Mouse (Mus musculus): ENCODE results near the gene Iqsec1. TPM values are rescaled to one million over a fixed set of nuclear protein-coding genes. Genes with fewer than 3 reads are reported as not detected.
A peak's percentile ranks its signal among the peaks of the same experiment; 100 is the strongest.

The Iqsec1 gene
- polyA plus RNA-seq, 1 experiment from 2014 or later: 30.1 TPM

DNA sequence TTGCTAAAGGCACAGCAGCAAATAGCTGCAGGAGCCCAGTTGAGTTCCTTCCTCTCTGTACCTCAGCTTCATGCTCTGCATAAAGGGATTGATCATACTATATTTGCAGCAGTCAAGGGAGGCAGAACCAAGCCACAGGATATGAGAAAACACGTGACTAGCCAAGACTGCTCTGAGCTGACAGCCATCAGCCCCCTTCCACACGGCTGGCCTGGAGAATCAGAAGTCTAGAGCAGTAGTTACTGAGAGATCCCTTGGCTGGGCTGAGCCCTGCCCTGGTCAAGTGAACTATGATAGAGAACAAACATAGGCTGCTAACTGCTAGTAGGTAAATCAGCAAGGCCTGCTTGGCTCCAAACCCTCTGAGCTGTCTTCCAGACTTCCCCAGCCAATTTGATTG is 180.9 kb downstream of the Iqsec1 start:
- Histone ChIP-seq H3K9ac (peak overlapping the region; percentile 2; the same call in 1 of the 2 replicates), H3K9me3 (ENCODE audit: control insufficient read depth, low read length) (no peaks in the 10 kb centered on the region), H3K4me1 (replicated peaks; ENCODE audit: control insufficient read depth, insufficient read depth, low read length) (peaks cover 46% of the 10 kb centered on the region), H3K4me3 (replicated peaks; ENCODE audit: low read length) (no peak overlapping the region), H3K27me3 (ENCODE audit: control insufficient read depth, insufficient read depth, low read length) (no peaks in the 10 kb centered on the region), H3K27ac (no peak overlapping the region), H3K36me3 (replicated peaks; ENCODE audit: control insufficient read depth, insufficient read depth) (no peaks in the 10 kb centered on the region), H3K4me2 (replicated peaks) (peak overlapping the region; percentile 71)
- DNase-seq (ENCODE audit: low spot score) (no peak), ATAC-seq (ENCODE audit: low FRiP score) (no peak)
- 37% methylated on average over 2 of the region's 2 CpGs for WGBS

DNA sequence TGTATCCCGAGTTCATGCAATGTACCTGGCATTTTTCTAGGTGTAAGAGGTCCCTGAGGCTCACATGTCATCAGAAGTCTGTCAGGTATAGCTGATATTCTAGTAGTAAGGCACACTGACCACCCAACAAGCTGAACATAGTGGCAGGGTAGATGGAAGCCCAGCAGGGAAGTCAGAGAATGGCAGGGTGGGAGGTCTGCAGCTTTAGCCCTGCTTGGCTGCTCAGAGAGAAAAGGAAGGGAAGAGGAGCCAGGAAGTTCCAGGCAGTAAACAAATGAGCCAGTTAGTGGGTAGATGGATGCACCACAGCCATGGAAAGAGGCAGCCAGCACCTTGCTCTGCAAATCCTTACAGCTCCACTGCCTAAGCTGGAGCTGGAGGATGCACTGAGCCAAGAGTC is 181.7 kb downstream of the Iqsec1 start:
- Histone ChIP-seq H3K27ac (no peak overlapping the region), H3K27me3 (ENCODE audit: control insufficient read depth, insufficient read depth, low read length) (no peaks in the 10 kb centered on the region), H3K4me2 (replicated peaks) (no peak overlapping the region), H3K9me3 (ENCODE audit: control insufficient read depth, low read length) (no peaks in the 10 kb centered on the region), H3K36me3 (replicated peaks; ENCODE audit: control insufficient read depth, insufficient read depth) (no peaks in the 10 kb centered on the region), H3K4me3 (replicated peaks; ENCODE audit: low read length) (no peak overlapping the region), H3K4me1 (replicated peaks; ENCODE audit: control insufficient read depth, insufficient read depth, low read length) (peaks cover 54% of the 10 kb centered on the region), H3K9ac (peak overlapping the region; percentile 18; the same call in 1 of the 2 replicates)
- WGBS: 66% methylated on average over 1 of the region's 1 CpGs
- DNase-seq (ENCODE audit: low spot score) (no peak), ATAC-seq (ENCODE audit: low FRiP score) (no peak)

DNA sequence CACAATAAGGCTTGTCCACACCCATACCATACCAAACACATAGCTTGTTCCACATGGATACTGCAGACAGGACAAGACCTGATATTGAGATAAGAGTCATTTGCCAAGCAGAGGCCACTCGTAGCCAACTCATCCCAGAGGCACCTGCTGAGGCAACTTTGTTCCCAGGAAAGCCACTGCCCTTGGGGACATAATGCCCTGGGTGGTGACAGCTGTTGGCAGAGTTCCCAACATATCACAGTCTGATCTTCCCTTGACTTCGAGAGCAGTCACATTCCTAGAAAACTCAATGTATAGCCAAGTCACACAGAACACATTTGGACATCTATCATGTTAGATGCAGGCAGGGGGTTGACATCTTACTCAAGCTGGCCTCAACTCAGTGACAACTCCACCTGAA is 183.4 kb downstream of the Iqsec1 start:
- DNase-seq (ENCODE audit: low spot score): no peak
- Histone ChIP-seq H3K27ac (no peak overlapping the region), H3K4me2 (replicated peaks) (no peak overlapping the region), H3K27me3 (ENCODE audit: control insufficient read depth, insufficient read depth, low read length) (no peaks in the 10 kb centered on the region), H3K9me3 (ENCODE audit: control insufficient read depth, low read length) (no peaks in the 10 kb centered on the region), H3K36me3 (replicated peaks; ENCODE audit: control insufficient read depth, insufficient read depth) (no peaks in the 10 kb centered on the region), H3K4me3 (replicated peaks; ENCODE audit: low read length) (no peak overlapping the region), H3K4me1 (replicated peaks; ENCODE audit: control insufficient read depth, insufficient read depth, low read length) (peaks cover 55% of the 10 kb centered on the region), H3K9ac (no peak overlapping the region)
- no peak for ATAC-seq (ENCODE audit: low FRiP score)
- WGBS: 49% methylated on average over 2 of the region's 2 CpGs

DNA sequence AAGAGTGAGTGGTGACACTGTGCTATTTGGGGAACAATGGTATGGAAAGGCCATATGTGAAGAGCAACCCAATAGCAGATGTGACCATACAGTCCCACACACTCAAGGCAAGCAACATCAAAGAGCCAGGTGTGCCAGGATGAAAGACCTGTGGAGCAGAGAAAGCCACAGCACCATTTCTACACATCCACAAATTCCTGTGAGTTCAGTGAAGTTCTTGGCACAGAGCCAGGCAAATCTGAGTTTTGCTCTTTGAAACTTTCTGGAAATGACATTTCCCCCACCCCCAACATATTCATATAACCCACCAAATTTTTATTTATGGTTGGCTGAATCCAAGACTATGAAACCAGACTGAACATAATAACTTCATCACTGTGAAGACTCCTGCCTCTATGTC is 183.8 kb downstream of the Iqsec1 start:
- Histone ChIP-seq H3K27ac (no peak overlapping the region), H3K36me3 (replicated peaks; ENCODE audit: control insufficient read depth, insufficient read depth) (no peaks in the 10 kb centered on the region), H3K27me3 (ENCODE audit: control insufficient read depth, insufficient read depth, low read length) (no peaks in the 10 kb centered on the region), H3K4me2 (replicated peaks) (no peak overlapping the region), H3K9ac (no peak overlapping the region), H3K9me3 (ENCODE audit: control insufficient read depth, low read length) (no peaks in the 10 kb centered on the region), H3K4me3 (replicated peaks; ENCODE audit: low read length) (no peak overlapping the region), H3K4me1 (replicated peaks; ENCODE audit: control insufficient read depth, insufficient read depth, low read length) (peaks cover 52% of the 10 kb centered on the region)
- DNase-seq (ENCODE audit: low spot score) (no peak), ATAC-seq (ENCODE audit: low FRiP score) (no peak)

DNA sequence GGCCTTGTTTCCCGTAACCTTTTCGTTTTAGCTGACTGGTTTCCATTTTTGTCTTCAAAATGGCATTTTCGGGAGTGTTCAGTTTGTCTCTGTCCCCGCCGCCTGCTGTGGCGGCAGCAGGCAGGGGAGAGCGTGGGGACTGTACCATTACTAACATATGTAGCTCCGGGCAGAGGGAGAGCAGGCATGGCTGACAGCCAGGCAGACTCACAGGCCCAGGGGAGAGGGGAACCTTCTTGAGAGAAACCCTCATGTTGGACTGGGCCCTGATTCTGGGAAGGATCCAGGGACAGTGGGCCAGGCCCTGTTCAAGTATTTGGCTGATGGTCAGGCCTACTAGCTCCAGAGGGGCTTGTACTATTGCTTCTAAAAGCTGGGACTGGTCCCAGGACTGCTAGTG is 185.9 kb downstream of the Iqsec1 start:
- ATAC-seq (ENCODE audit: low FRiP score): peak; percentile 66; the same call in 1 of the 2 replicates

DNA sequence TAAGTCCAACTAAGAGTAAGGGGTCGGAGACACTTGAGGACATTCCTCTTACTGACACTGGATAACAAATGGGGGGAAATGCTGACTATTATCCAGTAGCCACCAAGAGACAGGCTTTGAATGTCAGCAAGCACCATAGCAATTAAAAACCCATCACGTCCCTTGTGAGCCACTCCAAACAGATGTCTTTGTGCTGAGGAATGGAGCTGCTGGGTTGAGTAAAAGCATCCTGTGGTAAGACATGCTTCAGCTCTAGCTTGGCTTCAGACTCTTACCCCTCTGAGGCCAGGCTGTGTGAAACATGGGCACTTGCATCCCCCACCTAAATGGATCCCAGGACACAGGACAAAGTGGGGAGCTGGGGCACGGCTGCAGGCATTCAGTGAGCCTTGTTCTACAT is 186.4 kb downstream of the Iqsec1 start:
- Histone ChIP-seq H3K27ac (peak overlapping the region; percentile 70), H3K36me3 (replicated peaks; ENCODE audit: control insufficient read depth, insufficient read depth) (no peaks in the 10 kb centered on the region), H3K9ac (no peak overlapping the region), H3K4me3 (replicated peaks; ENCODE audit: low read length) (no peak overlapping the region), H3K4me2 (replicated peaks) (no peak overlapping the region), H3K9me3 (ENCODE audit: control insufficient read depth, low read length) (no peaks in the 10 kb centered on the region), H3K27me3 (ENCODE audit: control insufficient read depth, insufficient read depth, low read length) (no peaks in the 10 kb centered on the region), H3K4me1 (replicated peaks; ENCODE audit: control insufficient read depth, insufficient read depth, low read length) (peaks cover 26% of the 10 kb centered on the region)
- no peak for DNase-seq (ENCODE audit: low spot score)
- no peak for ATAC-seq (ENCODE audit: low FRiP score)
- 39% methylated on average over 3 of the region's 3 CpGs for WGBS

More for the DNA sequence above, 185.9 kb downstream of the Iqsec1 start:
- Histone ChIP-seq H3K4me3 (replicated peaks; ENCODE audit: low read length) (no peak overlapping the region), H3K4me1 (replicated peaks; ENCODE audit: control insufficient read depth, insufficient read depth, low read length) (peaks cover 32% of the 10 kb centered on the region), H3K36me3 (replicated peaks; ENCODE audit: control insufficient read depth, insufficient read depth) (no peaks in the 10 kb centered on the region), H3K4me2 (replicated peaks) (no peak overlapping the region), H3K27me3 (ENCODE audit: control insufficient read depth, insufficient read depth, low read length) (no peaks in the 10 kb centered on the region), H3K27ac (peak overlapping the region; percentile 70), H3K9me3 (ENCODE audit: control insufficient read depth, low read length) (no peaks in the 10 kb centered on the region), H3K9ac (no peak overlapping the region)
- DNase-seq (ENCODE audit: low spot score): peak; percentile 63
- 40% methylated on average over 8 of the region's 8 CpGs for WGBS

DNA sequence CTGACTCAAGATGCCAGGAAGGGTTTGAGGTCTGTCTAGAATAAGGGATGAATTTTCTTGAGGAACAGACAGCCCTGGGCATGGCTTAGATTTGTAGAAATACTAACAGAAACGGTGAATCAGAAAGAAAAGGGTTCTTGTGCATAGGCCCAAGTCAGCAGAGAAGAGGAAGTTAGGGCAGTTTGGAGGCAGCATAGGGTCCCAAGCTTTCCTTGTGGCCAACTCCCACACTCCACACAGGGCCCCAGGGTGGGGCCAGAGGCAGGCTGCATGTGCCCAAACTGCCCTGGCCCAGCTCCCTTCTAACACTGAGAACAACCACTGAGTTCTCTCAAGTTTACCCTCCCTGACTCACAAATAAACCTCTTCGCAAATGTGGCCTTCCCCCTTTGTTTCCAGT is 187.7 kb downstream of the Iqsec1 start:
- ATAC-seq (ENCODE audit: low FRiP score): no peak
- H3K9ac ChIP-seq: no peak overlapping the region
- no peak overlapping the region for H3K27ac ChIP-seq
- H3K4me2 ChIP-seq (replicated peaks): no peak overlapping the region
- no peak for DNase-seq (ENCODE audit: low spot score)
- peaks cover 14% of the 10 kb centered on the region for H3K4me1 ChIP-seq (replicated peaks; ENCODE audit: control insufficient read depth, insufficient read depth, low read length)
- 93% methylated on average over 2 of the region's 2 CpGs for WGBS
- H3K9me3 ChIP-seq (ENCODE audit: control insufficient read depth, low read length): no peaks in the 10 kb centered on the region
- H3K36me3 ChIP-seq (replicated peaks; ENCODE audit: control insufficient read depth, insufficient read depth): no peaks in the 10 kb centered on the region
- H3K4me3 ChIP-seq (replicated peaks; ENCODE audit: low read length): no peak overlapping the region
- H3K27me3 ChIP-seq (ENCODE audit: control insufficient read depth, insufficient read depth, low read length): no peaks in the 10 kb centered on the region

DNA sequence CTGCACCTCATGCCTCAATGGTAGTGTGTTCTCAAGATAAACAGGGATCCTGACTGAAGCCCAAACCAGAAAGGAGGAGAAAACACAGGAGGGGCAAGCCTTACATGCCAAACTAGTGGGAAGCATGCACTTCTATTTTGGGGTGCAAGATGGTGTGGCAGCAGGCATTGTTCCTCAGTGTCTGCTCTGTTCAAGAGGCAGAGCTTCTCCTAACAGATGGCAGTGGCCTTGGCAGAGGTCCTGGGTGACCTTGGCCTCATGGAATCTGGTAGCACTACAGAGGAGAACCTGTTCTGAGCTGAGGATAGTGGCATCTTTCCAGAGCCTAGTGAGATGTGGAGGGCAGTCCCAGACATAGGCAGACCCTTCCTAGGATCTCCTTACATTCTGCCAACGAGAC is 189.4 kb downstream of the Iqsec1 start:
- 74% methylated on average over 1 of the region's 1 CpGs for WGBS
- H3K9ac ChIP-seq: no peak overlapping the region
- DNase-seq (ENCODE audit: low spot score) (no peak), ATAC-seq (ENCODE audit: low FRiP score) (no peak)
- H3K4me1 ChIP-seq (replicated peaks; ENCODE audit: control insufficient read depth, insufficient read depth, low read length): peaks cover 13% of the 10 kb centered on the region
- no peak overlapping the region for H3K27ac ChIP-seq
- H3K9me3 ChIP-seq (ENCODE audit: control insufficient read depth, low read length): no peaks in the 10 kb centered on the region
- H3K27me3 ChIP-seq (ENCODE audit: control insufficient read depth, insufficient read depth, low read length): no peaks in the 10 kb centered on the region
- no peaks in the 10 kb centered on the region for H3K36me3 ChIP-seq (replicated peaks; ENCODE audit: control insufficient read depth, insufficient read depth)
- H3K4me2 ChIP-seq (replicated peaks): no peak overlapping the region
- H3K4me3 ChIP-seq (replicated peaks; ENCODE audit: low read length): no peak overlapping the region

DNA sequence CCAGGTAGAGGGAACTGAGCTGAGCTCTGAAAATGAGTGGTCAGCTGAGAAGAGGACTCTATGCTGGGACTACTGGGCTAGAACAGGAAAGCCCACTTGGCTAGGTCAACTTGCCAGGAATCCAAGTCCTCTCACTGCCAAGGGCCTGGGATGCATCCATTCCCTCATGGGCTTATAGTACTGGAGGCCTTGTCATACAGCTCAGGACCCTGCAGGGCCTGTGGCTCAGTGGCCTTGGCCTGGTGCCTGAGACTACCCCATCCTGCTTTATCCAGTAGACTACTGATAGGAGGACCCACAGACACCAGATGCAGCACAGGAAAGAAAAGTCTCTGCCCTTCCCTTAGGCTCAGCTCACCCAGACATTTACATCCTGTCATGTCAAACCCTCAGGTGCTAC is 190.3 kb downstream of the Iqsec1 start:
- DNase-seq (ENCODE audit: low spot score) (no peak), ATAC-seq (ENCODE audit: low FRiP score) (no peak)
- no peaks in the 10 kb centered on the region for H3K9me3 ChIP-seq (ENCODE audit: control insufficient read depth, low read length)
- H3K4me2 ChIP-seq (replicated peaks): no peak overlapping the region
- no peak overlapping the region for H3K27ac ChIP-seq
- H3K4me1 ChIP-seq (replicated peaks; ENCODE audit: control insufficient read depth, insufficient read depth, low read length): peaks cover 13% of the 10 kb centered on the region
- no peaks in the 10 kb centered on the region for H3K36me3 ChIP-seq (replicated peaks; ENCODE audit: control insufficient read depth, insufficient read depth)
- H3K4me3 ChIP-seq (replicated peaks; ENCODE audit: low read length): no peak overlapping the region
- H3K27me3 ChIP-seq (ENCODE audit: control insufficient read depth, insufficient read depth, low read length): no peaks in the 10 kb centered on the region
- H3K9ac ChIP-seq: no peak overlapping the region

DNA sequence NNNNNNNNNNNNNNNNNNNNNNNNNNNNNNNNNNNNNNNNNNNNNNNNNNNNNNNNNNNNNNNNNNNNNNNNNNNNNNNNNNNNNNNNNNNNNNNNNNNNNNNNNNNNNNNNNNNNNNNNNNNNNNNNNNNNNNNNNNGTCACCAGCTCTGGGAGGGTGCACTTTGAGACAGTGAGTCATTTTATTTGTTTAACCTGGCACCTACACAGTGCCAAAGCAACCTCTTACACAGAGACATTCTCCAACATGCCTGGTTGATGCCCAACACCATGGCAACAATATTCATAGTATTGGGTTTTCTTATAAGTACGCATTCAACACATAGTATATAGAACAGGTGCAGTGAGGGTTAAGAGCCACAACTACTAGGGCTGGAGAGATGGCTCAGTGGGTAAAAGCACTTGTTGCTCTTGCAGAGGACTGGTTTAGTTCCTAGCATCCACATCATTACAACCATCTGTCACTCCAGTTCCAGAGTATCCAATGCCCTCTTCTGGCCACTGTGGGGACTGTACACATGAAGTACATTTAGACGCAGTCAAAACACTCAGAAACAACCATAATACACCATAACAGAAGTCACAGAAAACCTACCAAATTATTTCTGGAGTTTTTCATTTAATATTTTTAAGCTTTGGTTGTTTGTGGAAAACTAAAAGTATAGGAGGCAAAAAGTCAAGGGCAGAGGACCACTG is 191.4 kb downstream of the Iqsec1 start:
- Histone ChIP-seq H3K36me3 (replicated peaks; ENCODE audit: control insufficient read depth, insufficient read depth) (no peaks in the 10 kb centered on the region), H3K4me3 (replicated peaks; ENCODE audit: low read length) (no peak overlapping the region), H3K4me2 (replicated peaks) (no peak overlapping the region), H3K27ac (no peak overlapping the region), H3K9ac (no peak overlapping the region), H3K27me3 (ENCODE audit: control insufficient read depth, insufficient read depth, low read length) (no peaks in the 10 kb centered on the region), H3K4me1 (replicated peaks; ENCODE audit: control insufficient read depth, insufficient read depth, low read length) (0 out of 2 replicates have a peak, but pooled peaks cover 4% of the 10 kb centered on the region), H3K9me3 (ENCODE audit: control insufficient read depth, low read length) (no peaks in the 10 kb centered on the region)
- WGBS: 96% methylated on average over 2 of the region's 2 CpGs
- DNase-seq (ENCODE audit: low spot score): no peak
- ATAC-seq (ENCODE audit: low FRiP score): no peak
